Mouse (Mus musculus) ES-Bruce4 (cell line): ENCODE results near the gene Sptb. TPM values are rescaled to one million over a fixed set of nuclear protein-coding genes. Genes with fewer than 3 reads are reported as not detected.

Experiments used
- H3K27ac ChIP-seq: 2 replicates; pipeline ENCODE4 v1.5.1; 2012; ENCODE audit warnings: low read length, inconsistent platforms; ENCODE audit not compliant: insufficient read depth
- H3K27me3 ChIP-seq: 2 replicates; pipeline ENCODE4 v1.6.1; 2012; ENCODE audit warnings: mild to moderate bottlenecking, low read length, inconsistent platforms; ENCODE audit not compliant: control insufficient read depth, poor library complexity, insufficient read depth, severe bottlenecking
- H3K36me3 ChIP-seq: 2 replicates; pipeline ENCODE4 v1.6.1; 2012; ENCODE audit warnings: inconsistent platforms, mild to moderate bottlenecking, low read length, moderate library complexity; ENCODE audit not compliant: control insufficient read depth, poor library complexity, insufficient read depth, severe bottlenecking
- H3K4me1 ChIP-seq: one replicate; pipeline ENCODE4 v1.8.1; 2011; ENCODE audit warnings: low read length; ENCODE audit not compliant: control insufficient read depth, insufficient read depth
- H3K4me3 ChIP-seq: 2 replicates; pipeline ENCODE4 v1.5.1; 2011; ENCODE audit warnings: low read depth, mild to moderate bottlenecking, low read length
- H3K9ac ChIP-seq: 2 replicates; pipeline ENCODE4 v1.6.1; 2012; ENCODE audit warnings: low read depth, mild to moderate bottlenecking, inconsistent platforms; ENCODE audit not compliant: poor library complexity, severe bottlenecking
- H3K9me3 ChIP-seq: replicated peaks from 2 replicates; pipeline ENCODE4 v1.6.1; 2012; ENCODE audit warnings: mild to moderate bottlenecking, low read length, inconsistent platforms; ENCODE audit not compliant: control insufficient read depth, poor library complexity, insufficient read depth, severe bottlenecking
- CTCF ChIP-seq: IDR thresholded peaks from one replicate; pipeline ENCODE4 v1.8.1; 2011; ENCODE audit warnings: low read depth, low read length
- EP300 ChIP-seq: IDR thresholded peaks from 2 replicates; pipeline ENCODE4 v1.6.1; 2011; ENCODE audit warnings: low read depth, low read length; ENCODE audit not compliant: insufficient read depth
- POLR2A ChIP-seq: IDR thresholded peaks from one replicate; pipeline ENCODE4 v1.8.1; 2011; ENCODE audit warnings: low read length; ENCODE audit not compliant: insufficient read depth
- polyA plus RNA-seq: library from polyadenylated mRNA; stranded (reverse); fragments of >200 nt; gene quantifications from 2 replicates; pipeline ENCODE4 v1.2.4, GENCODE M21; 2011; ENCODE audit warnings: low read depth; ENCODE audit not compliant: missing spikeins, insufficient read depth, insufficient read length

Sptb gene
- polyA plus RNA-seq, 1 experiment, result 4.6 TPM

GRCm38 (mm10) chr12:76556745-76557389 lies 153.5 kb downstream of the Sptb start:
- Histone ChIP-seq H3K4me3 (no peak overlapping the region), H3K27ac (no peak overlapping the region), H3K36me3 (no peaks in the 10 kb centered on the region), H3K9ac (no peak overlapping the region), H3K27me3 (no peaks in the 10 kb centered on the region), H3K4me1 (no peaks in the 10 kb centered on the region), H3K9me3 (no peaks in the 10 kb centered on the region)
- TF ChIP-seq POLR2A, result no peak
- TF ChIP-seq CTCF, result no peak
- TF ChIP-seq EP300, result no peak

DNA sequence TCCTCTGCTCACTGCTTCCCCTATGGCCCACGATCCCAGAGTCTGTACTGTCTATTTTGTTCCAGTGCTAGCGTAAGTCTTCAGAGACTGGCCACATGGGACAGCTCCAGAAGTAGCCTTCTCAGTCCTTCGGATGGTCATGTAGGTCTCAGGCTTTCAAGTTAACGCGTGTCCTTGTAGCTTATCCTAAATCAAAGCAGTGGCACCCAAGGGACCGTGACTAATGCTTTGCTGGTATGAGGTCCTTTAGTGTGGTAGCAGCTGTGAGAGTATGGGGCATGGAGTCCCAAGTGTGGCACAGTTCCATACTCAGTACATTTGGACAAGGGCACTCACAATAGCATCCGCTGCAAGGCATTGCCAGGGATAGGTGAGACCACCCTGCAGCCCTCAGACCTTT lies 154.2 kb downstream of the Sptb start:
- Histone ChIP-seq H3K36me3 (no peaks in the 10 kb centered on the region), H3K27me3 (no peaks in the 10 kb centered on the region), H3K9me3 (no peaks in the 10 kb centered on the region), H3K9ac (no peak overlapping the region), H3K4me3 (no peak overlapping the region), H3K4me1 (no peaks in the 10 kb centered on the region), H3K27ac (no peak overlapping the region)
- no peak for TF ChIP-seq POLR2A
- no peak for TF ChIP-seq EP300
- no peak for TF ChIP-seq CTCF

- Histone ChIP-seq H3K36me3 (no peaks in the 10 kb centered on the region), H3K27ac (no peak overlapping the region), H3K27me3 (no peaks in the 10 kb centered on the region), H3K9ac (no peak overlapping the region), H3K4me1 (no peaks in the 10 kb centered on the region), H3K4me3 (no peak overlapping the region), H3K9me3 (no peaks in the 10 kb centered on the region)
- TF ChIP-seq POLR2A (no peak), CTCF (no peak), EP300 (no peak)
These were observed 155.4 kb downstream of the Sptb start for GRCm38 (mm10) chr12:76554871-76555386.

- no peaks in the 10 kb centered on the region for H3K27me3 ChIP-seq
- H3K4me3 ChIP-seq, result no peak overlapping the region
- H3K36me3 ChIP-seq, result no peaks in the 10 kb centered on the region
- H3K4me1 ChIP-seq, result no peaks in the 10 kb centered on the region
- no peak overlapping the region for H3K9ac ChIP-seq
- no peaks in the 10 kb centered on the region for H3K9me3 ChIP-seq
- no peak for TF ChIP-seq CTCF
- TF ChIP-seq POLR2A, result no peak
- TF ChIP-seq EP300, result no peak
- H3K27ac ChIP-seq, result no peak overlapping the region
These were observed 156.0 kb downstream of the Sptb start for GRCm38 (mm10) chr12:76554392-76554791.

GRCm38 (mm10) chr12:76553917-76554316 lies 156.4 kb downstream of the Sptb start:
- Histone ChIP-seq H3K27me3 (no peaks in the 10 kb centered on the region), H3K4me3 (no peak overlapping the region), H3K36me3 (no peaks in the 10 kb centered on the region), H3K9ac (no peak overlapping the region), H3K9me3 (no peaks in the 10 kb centered on the region), H3K4me1 (no peaks in the 10 kb centered on the region), H3K27ac (no peak overlapping the region)
- TF ChIP-seq EP300 (no peak), CTCF (no peak), POLR2A (no peak)

DNA sequence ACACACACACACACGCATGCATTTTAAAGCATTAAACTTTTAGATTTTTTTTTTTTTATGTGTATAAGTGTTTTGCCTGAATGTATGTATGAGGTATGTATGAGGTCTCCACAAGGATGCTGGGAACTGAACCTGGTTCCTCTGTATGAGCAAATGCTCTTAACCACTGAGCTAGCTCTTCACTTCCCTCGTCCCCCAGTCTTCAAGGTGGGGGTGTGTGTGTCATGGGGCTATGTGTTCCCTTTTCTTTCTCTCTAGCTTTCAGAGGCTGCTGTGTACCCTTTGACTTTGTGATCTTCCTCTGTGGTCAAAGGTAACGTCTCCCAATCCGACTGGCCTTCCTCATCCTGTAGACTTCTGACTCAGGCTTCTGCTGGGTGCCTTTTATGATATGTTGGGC lies 157.4 kb downstream of the Sptb start:
- H3K4me1 ChIP-seq, result no peaks in the 10 kb centered on the region
- H3K27me3 ChIP-seq, result no peaks in the 10 kb centered on the region
- no peak overlapping the region for H3K4me3 ChIP-seq
- no peak overlapping the region for H3K27ac ChIP-seq
- no peak overlapping the region for H3K9ac ChIP-seq
- no peaks in the 10 kb centered on the region for H3K36me3 ChIP-seq
- TF ChIP-seq POLR2A (no peak), EP300 (no peak), CTCF (no peak)
- H3K9me3 ChIP-seq, result no peaks in the 10 kb centered on the region
